Mouse (Mus musculus) bone marrow macrophage, adult 2 months (primary cell): Measurements from ENCODE around the gene Mkrn2.

ENCODE experiments used
- CTCF ChIP-seq: IDR thresholded peaks from 2 replicates; pipeline ENCODE4 v1.5.1; 2012; ENCODE audit warnings: low read depth, mild to moderate bottlenecking, low read length, moderate library complexity
- POLR2A ChIP-seq: IDR thresholded peaks from 2 replicates; pipeline ENCODE4 v1.6.1; 2012; ENCODE audit warnings: mild to moderate bottlenecking, low read depth, low read length, borderline replicate concordance

GRCm38 (mm10) chr6:115651719-115652118 is 50.0 kb downstream of the Mkrn2 start:
- no peak for TF ChIP-seq POLR2A
- TF ChIP-seq CTCF, result no peak
